Mouse (Mus musculus) cerebellum, postnatal 25 days (tissue): ENCODE measurements around the gene Ddi2.
A peak's percentile ranks its signal among the peaks of the same experiment; 100 is the strongest.

Source experiments
- DNase-seq, 2 experiments: peaks; one replicate each; pipeline ENCODE4 v3.0.0; 2021; ENCODE audit warnings: mixed read lengths in 2 of 2

The Ddi2 gene

GRCm38 (mm10) chr4:141741856-141742255, 18.6 kb upstream of the Ddi2 start:
- DNase-seq: no peak

- no peak for DNase-seq
Measured at GRCm38 (mm10) chr4:141738015-141738414, 14.8 kb upstream of the Ddi2 start.

DNA sequence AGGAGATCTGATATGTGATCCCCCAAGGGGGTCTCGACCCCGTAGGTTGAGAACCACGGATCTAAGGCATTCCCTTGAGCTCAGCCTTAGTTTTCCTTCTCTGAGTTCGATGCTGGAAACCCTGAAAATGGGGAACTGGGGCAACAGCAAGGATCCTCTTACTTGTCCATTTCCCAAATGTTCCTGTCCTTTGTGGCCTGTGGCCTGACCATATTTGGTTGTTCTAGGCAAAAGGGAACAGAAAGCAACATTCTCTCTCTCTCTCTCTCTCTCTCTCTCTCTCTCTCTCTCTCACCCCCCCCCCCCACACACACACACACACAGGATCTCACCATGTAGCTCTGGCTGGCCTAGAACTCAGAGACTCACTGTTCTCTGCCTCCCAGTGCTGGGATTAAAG, 13.6 kb upstream of the Ddi2 start:
- no peak for DNase-seq

- no peak for DNase-seq
Measured at GRCm38 (mm10) chr4:141735206-141735560, 12.0 kb upstream of the Ddi2 start.

GRCm38 (mm10) chr4:141734446-141735205, 11.4 kb upstream of the Ddi2 start:
- DNase-seq: peak; percentile 87 to 94

DNA sequence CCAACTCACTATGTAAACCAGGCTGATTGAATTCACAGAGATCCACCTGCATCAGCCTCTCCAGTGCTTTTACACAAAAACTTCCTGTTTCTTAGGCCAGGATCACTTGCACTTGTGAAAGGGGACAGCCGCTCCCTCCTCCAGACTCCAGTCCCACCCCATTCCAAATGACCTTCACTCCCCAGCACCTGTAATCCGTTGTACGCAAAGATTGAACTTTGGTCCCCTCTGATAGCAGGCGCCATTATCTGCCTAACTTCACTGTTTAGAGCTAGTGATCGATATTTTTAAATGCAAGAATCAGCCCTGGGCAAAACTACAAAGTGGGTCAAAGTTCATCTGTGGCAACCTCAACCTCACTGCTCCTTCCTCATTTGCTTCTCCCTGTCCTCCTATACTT, 8.5 kb upstream of the Ddi2 start:
- no peak for DNase-seq

DNA sequence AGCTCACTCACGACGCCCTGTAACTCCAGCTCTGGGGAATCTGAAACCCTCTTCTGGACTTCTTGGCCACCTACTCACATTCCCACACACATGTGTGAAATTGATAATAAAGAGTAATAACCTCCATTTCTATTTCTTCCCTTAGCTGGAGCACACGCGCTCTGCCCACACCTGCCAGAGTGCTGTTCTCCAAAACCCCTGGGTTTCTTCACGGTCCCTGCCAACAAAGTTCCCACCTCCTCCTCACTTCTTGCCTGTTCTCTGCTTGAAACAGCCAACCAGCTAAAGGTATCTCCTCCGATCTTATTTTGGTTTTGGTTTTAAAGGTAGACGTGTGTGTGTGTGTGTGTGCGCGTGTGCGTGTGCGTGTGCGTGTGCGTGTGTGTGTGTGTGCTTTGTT, 7.2 kb upstream of the Ddi2 start:
- DNase-seq: no peak

DNA sequence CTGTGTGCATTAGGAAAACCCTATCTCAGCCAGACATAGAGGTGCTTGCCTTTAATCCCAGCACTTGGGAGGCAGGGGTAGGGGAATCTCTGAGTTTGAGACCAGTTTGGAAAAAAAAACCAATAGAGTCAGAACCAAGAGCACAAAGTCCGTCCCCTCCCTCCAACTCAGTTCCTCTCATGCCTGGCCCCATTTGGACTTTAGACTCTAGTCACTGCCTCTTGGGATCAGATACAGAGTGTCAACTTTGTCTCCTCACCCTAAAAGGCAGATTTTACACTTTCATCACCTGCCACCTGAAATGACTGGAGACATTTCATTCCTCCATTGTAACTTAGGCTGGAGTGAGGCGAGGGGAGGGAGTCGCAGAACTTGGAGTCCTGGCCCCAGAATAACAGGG, 6.0 kb upstream of the Ddi2 start:
- DNase-seq: no peak

GRCm38 (mm10) chr4:141725738-141726137, 2.5 kb upstream of the Ddi2 start:
- DNase-seq: no peak

- no peak for DNase-seq
Measured at GRCm38 (mm10) chr4:141725277-141725676, 2.1 kb upstream of the Ddi2 start.

DNA sequence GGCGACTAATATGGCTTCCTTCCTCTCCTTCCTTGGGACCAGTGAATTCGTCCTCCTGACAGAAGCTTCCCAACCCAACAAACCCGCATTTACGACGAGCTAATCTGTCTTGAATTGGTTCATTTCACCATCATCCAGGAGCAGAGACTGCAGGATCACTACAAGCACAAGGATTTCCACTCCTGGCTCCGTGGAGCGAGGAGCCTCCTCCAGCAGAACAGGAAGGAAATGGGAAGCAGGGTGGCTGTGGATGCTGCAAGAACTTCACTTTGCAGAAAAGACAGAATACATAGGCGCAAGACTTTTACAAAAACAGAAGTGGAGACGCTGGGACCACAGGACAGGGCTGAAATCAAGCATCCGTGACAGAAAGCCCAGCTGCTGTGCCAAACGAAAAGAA, 1.4 kb upstream of the Ddi2 start:
- DNase-seq: no peak

- peak in 1 of 2 experiments; percentile 45 for DNase-seq
Measured at GRCm38 (mm10) chr4:141723673-141724068, 452 bp upstream of the Ddi2 start.

DNA sequence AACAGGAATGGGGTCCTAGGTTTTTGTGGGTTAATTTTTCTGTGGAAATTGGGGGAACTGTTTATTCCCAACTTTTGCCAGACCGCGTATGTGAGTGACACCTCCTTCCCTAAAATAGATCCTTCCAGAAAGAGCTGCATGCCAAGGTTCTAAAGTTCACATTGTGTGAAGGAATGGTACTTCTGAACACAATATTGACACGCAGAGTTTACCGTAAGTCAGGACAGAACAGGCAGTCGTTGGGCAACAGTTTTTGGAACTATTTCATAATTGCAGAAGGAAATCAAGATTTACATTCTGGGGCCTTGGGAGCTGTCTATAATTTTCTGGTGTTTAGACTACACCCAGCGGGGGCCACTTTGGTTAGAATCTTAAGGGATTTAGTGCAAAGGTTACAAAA, 1.3 kb downstream of the Ddi2 start:
- DNase-seq: no peak

- DNase-seq: no peak
Measured at GRCm38 (mm10) chr4:141720761-141721523, 2.3 kb downstream of the Ddi2 start.

GRCm38 (mm10) chr4:141719304-141719703, 3.9 kb downstream of the Ddi2 start:
- DNase-seq: no peak

- DNase-seq: no peak
Measured at GRCm38 (mm10) chr4:141717633-141718032, 5.6 kb downstream of the Ddi2 start.

DNA sequence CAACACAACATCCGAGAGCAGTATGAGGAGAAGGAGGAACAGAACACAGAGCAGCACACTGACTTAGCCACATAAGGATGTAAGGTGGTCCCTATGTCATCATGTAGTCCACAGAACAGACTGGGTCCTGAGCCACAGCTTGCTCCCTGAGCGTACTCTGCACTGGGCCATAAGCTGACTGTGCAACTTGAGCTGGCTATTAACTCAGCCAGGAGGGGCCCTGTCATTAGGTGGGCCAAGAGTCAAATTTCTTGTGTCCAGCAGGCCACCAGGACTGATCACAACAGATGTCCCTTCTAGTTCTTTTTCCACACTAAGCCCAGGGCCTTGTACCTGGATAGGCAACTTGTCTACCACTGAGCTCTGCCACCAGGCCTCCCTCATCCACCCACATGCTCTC, 8.2 kb downstream of the Ddi2 start:
- no peak for DNase-seq

GRCm38 (mm10) chr4:141713598-141714142, 9.5 kb downstream of the Ddi2 start:
- no peak for DNase-seq

DNA sequence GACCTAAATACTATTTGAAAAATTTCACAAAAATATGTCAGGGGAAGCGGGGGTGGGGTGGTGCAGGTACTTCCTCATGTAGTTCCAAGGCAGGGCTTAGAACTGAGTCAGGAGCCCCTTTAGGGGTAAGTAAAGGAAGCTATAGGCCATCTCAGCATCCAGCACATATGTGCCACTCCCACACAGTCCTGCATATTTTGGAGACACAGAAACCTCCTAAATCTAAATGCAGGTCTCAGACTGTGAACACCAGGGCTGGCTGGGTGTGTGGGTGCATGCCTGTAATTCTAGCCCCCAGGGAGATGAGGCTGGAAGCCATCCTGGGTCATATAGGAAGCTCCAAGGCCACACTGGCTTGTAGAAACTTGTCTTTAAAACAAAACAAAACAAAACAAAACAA, 12.0 kb downstream of the Ddi2 start:
- DNase-seq: no peak

- no peak for DNase-seq
Measured at GRCm38 (mm10) chr4:141708971-141709370, 14.2 kb downstream of the Ddi2 start.

GRCm38 (mm10) chr4:141708005-141708404, 15.2 kb downstream of the Ddi2 start:
- DNase-seq: no peak

DNA sequence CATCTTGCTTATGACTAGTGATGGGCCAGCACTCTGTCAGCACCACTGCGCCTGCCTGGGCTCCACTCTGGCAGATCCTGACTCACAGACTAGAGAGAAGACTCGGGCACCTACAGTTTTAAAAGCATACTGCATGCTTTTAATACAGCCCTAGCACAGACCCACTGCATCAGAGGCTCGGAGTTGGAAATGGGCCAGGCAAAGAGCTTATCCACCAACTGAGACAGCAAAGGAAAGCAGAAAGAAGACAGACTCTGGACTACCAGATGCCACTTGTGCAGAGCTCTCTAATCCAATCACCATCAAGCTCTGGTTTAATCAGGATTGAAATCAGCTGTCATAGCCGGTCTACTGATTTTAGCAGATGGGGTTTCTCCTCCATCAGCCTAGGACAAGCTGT, 17.9 kb downstream of the Ddi2 start:
- peak in 1 of 2 experiments; percentile 43 for DNase-seq

DNA sequence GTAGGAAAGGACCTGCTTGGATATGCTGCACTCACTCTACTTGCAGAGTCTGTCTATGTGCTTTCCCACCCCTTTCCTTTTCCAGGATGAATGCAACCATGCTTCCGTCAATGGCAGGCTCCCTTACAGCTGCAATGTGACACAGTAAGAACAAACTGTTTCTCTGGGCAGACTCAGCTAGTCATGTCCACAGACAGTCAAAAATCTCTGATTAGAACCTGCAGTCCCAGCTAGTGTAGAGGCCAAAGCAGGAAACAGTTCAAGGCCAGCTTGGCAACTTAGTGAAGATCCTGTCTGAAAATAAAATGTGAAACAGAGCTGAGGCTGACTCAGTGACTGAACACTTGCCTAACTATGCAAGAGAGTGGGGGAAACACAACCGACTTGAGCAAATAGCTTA, 18.6 kb downstream of the Ddi2 start:
- no peak for DNase-seq

GRCm38 (mm10) chr4:141694719-141695118, 28.5 kb downstream of the Ddi2 start:
- no peak for DNase-seq
